Mouse (Mus musculus): ENCODE results near the gene Slc5a2. TPM values are rescaled to one million over a fixed set of nuclear protein-coding genes. Genes with fewer than 3 reads are reported as not detected.

Slc5a2 gene
- total and polyA plus RNA-seq, 3 experiments: 0.37 TPM; not detected in 2

DNA sequence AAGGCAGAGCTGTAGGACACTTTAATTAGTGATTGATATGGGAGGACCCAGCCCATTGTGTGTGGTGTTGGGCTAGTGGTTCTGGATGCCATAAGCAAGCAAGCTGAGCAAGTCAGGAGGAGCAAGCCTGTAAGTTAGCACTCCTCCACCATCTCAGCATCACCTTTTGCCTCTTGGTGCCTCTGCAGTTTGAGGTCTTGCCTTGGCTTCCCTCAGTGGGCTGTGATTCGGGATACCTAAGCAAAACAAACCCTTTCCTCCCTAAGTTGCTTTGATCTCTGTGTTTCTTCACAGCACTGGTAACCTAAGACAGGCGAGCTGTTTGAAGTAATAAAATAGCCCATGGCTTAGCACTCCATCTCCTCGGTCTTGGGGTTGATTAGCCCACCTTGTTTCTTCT lies 45.8 kb downstream of the Slc5a2 start:
- whole genome bisulfite sequencing: 81% methylated on average over 3 of the region's 3 CpGs
- H3K27ac ChIP-seq: no peak overlapping the region
- H3K79me2 ChIP-seq (replicated peaks; ENCODE audit: control insufficient read depth, insufficient read depth, low read length): no peaks in the 10 kb centered on the region
- H3K36me3 ChIP-seq (ENCODE audit: control insufficient read depth, insufficient read depth, low read length): no peaks in the 10 kb centered on the region
- peaks cover 10% of the 10 kb centered on the region for H3K4me1 ChIP-seq (ENCODE audit: control insufficient read depth, insufficient read depth, low read length)
- no peak overlapping the region for H3K4me3 ChIP-seq
- no peak for DNase-seq
- TF ChIP-seq EP300 (IDR thresholded peaks at IDR 0.05; ENCODE audit: insufficient read depth, low read depth, low read length): no peak
- no peak for TF ChIP-seq CTCF (IDR thresholded peaks at IDR 0.05)
- no peak for TF ChIP-seq POLR2A (IDR thresholded peaks at IDR 0.05; ENCODE audit: insufficient read depth, low read depth, low read length)
- H3K27me3 ChIP-seq (ENCODE audit: control insufficient read depth, insufficient read depth, low read length): no peaks in the 10 kb centered on the region
- intact Hi-C loops (cut with DNase I): no loop called here
- no peak overlapping the region for H3K9ac ChIP-seq (ENCODE audit: low read depth, low read length)

DNA sequence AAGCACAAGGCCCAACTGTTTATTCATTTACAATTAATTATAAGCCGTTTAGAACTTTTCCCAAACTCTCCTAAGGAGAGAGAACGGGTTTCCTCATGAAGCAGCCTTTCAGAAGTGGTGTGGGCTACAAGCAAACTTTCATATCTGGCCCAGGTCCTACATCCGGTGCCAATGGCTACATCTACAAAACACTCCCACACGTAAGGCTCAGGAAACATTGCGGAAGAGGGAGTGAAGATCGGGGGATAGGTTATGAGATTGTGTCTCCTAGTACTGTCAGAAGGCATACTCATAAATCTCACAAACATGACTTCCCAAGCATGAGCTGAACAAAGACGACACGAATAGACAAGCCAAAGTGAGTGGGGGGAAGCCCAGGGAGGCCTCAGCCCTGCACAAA lies 46.4 kb downstream of the Slc5a2 start:
- DNase-seq: no peak
- H3K79me2 ChIP-seq (replicated peaks; ENCODE audit: control insufficient read depth, insufficient read depth, low read length): no peaks in the 10 kb centered on the region
- H3K27me3 ChIP-seq (ENCODE audit: control insufficient read depth, insufficient read depth, low read length): no peaks in the 10 kb centered on the region
- 54% methylated on average over 8 of the region's 8 CpGs for WGBS
- H3K36me3 ChIP-seq (ENCODE audit: control insufficient read depth, insufficient read depth, low read length): no peaks in the 10 kb centered on the region
- no peak overlapping the region for H3K9ac ChIP-seq (ENCODE audit: low read depth, low read length)
- peaks cover 10% of the 10 kb centered on the region for H3K4me1 ChIP-seq (ENCODE audit: control insufficient read depth, insufficient read depth, low read length)
- intact Hi-C loops (cut with DNase I): no loop called here
- TF ChIP-seq EP300 (IDR thresholded peaks at IDR 0.05; ENCODE audit: insufficient read depth, low read depth, low read length) (no peak), POLR2A (IDR thresholded peaks at IDR 0.05; ENCODE audit: insufficient read depth, low read depth, low read length) (no peak), CTCF (IDR thresholded peaks at IDR 0.05) (no peak)
- H3K4me3 ChIP-seq: no peak overlapping the region
- H3K27ac ChIP-seq: no peak overlapping the region

DNA sequence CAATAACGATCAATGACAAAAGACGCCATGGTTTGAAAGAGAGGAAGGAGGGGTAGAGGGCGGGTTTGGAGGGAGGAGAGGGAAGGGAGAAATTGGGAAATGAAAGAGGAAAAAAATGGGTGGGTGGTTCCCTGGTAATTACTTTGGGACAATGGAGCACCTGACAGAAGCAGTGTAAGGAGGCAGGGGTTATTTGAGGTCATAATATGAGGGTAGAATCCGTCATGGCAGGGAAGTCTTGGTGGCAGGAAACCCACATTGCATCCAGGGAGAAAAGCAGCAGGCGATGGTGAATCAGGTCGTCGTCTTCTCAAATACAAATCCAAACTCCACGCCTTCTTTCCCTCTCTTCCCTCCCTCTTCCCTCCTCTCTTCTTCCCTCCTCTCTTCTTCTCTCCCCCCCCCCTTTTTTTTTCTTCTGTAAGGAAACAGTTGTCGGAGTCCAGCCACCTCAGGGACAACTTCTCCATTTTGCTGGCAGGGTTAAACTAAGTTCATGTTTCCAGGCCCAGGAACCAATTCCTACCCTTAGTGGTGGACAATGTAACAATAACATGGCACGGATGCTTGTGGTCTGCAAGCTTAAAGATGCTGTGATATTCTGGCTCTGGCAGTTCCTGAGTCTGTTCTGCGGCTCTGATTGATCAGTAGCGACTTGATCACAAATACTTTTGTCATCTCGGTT lies 47.1 kb downstream of the Slc5a2 start:
- Histone ChIP-seq H3K27ac (no peak overlapping the region), H3K9ac (ENCODE audit: low read depth, low read length) (no peak overlapping the region), H3K4me1 (ENCODE audit: control insufficient read depth, insufficient read depth, low read length) (peaks cover 10% of the 10 kb centered on the region), H3K36me3 (ENCODE audit: control insufficient read depth, insufficient read depth, low read length) (no peaks in the 10 kb centered on the region), H3K79me2 (replicated peaks; ENCODE audit: control insufficient read depth, insufficient read depth, low read length) (no peaks in the 10 kb centered on the region), H3K4me3 (no peak overlapping the region), H3K27me3 (ENCODE audit: control insufficient read depth, insufficient read depth, low read length) (no peaks in the 10 kb centered on the region)
- intact Hi-C loops (cut with DNase I): no loop called here
- DNase-seq: no peak
- TF ChIP-seq EP300 (IDR thresholded peaks at IDR 0.05; ENCODE audit: insufficient read depth, low read depth, low read length) (no peak), CTCF (IDR thresholded peaks at IDR 0.05) (no peak), POLR2A (IDR thresholded peaks at IDR 0.05; ENCODE audit: insufficient read depth, low read depth, low read length) (no peak)
- WGBS: 69% methylated on average over 13 of the region's 13 CpGs

DNA sequence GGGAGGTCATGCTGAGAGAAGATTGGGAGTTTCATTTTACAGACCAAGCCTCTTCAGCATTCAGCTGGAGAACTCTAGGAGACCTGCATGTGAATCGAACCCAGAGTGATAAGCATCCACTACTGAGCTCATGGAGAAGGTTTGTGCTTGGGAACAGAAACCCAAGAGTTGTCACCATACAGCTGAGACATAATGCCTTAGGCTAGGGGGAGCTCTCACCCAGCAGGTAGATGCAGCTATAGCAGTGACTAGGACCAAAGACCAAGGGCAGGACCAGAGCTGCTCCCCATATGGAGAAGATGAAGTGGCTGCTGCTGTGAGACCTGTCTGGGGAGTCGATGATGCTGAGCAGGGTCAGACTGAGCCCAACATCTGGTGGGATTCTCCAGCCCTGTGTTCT lies 48.1 kb downstream of the Slc5a2 start:
- H3K27me3 ChIP-seq (ENCODE audit: control insufficient read depth, insufficient read depth, low read length): no peaks in the 10 kb centered on the region
- H3K27ac ChIP-seq: no peak overlapping the region
- intact Hi-C loops (cut with DNase I): no loop called here
- H3K4me1 ChIP-seq (ENCODE audit: control insufficient read depth, insufficient read depth, low read length): peaks cover 10% of the 10 kb centered on the region
- TF ChIP-seq EP300 (IDR thresholded peaks at IDR 0.05; ENCODE audit: insufficient read depth, low read depth, low read length): no peak
- no peak for TF ChIP-seq POLR2A (IDR thresholded peaks at IDR 0.05; ENCODE audit: insufficient read depth, low read depth, low read length)
- TF ChIP-seq CTCF (IDR thresholded peaks at IDR 0.05): no peak
- no peaks in the 10 kb centered on the region for H3K36me3 ChIP-seq (ENCODE audit: control insufficient read depth, insufficient read depth, low read length)
- 81% methylated on average over 2 of the region's 2 CpGs for WGBS
- DNase-seq: no peak
- H3K4me3 ChIP-seq: no peak overlapping the region
- no peaks in the 10 kb centered on the region for H3K79me2 ChIP-seq (replicated peaks; ENCODE audit: control insufficient read depth, insufficient read depth, low read length)
- H3K9ac ChIP-seq (ENCODE audit: low read depth, low read length): no peak overlapping the region

DNA sequence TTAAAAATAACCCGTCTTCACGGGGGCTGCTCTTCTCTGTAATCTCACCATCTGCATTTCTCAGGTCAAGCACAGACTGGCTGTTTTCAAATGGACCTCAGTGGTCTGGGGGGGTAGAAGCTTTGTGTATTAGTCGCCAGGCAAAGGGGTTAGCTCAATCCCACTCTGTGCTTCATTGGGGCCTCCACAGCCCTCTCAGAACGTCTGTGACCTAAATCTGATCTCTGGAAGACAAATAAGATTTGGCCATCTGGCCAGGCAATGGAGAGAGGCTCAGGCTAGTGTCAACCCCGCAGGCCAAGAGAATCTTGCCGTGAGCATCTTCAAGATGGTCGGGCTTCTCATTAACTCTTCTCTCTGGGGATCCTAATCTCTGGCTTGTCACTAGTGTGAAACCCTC lies 49.0 kb downstream of the Slc5a2 start:
- H3K4me1 ChIP-seq (ENCODE audit: control insufficient read depth, insufficient read depth, low read length): peaks cover 10% of the 10 kb centered on the region
- TF ChIP-seq CTCF (IDR thresholded peaks at IDR 0.05) (no peak), EP300 (IDR thresholded peaks at IDR 0.05; ENCODE audit: insufficient read depth, low read depth, low read length) (no peak), POLR2A (IDR thresholded peaks at IDR 0.05; ENCODE audit: insufficient read depth, low read depth, low read length) (no peak)
- H3K79me2 ChIP-seq (replicated peaks; ENCODE audit: control insufficient read depth, insufficient read depth, low read length): no peaks in the 10 kb centered on the region
- no peak overlapping the region for H3K27ac ChIP-seq
- DNase-seq: no peak
- intact Hi-C loops (cut with DNase I): no loop called here
- WGBS: 60% methylated on average over 7 of the region's 7 CpGs
- H3K36me3 ChIP-seq (ENCODE audit: control insufficient read depth, insufficient read depth, low read length): no peaks in the 10 kb centered on the region
- no peak overlapping the region for H3K4me3 ChIP-seq
- no peaks in the 10 kb centered on the region for H3K27me3 ChIP-seq (ENCODE audit: control insufficient read depth, insufficient read depth, low read length)
- no peak overlapping the region for H3K9ac ChIP-seq (ENCODE audit: low read depth, low read length)

DNA sequence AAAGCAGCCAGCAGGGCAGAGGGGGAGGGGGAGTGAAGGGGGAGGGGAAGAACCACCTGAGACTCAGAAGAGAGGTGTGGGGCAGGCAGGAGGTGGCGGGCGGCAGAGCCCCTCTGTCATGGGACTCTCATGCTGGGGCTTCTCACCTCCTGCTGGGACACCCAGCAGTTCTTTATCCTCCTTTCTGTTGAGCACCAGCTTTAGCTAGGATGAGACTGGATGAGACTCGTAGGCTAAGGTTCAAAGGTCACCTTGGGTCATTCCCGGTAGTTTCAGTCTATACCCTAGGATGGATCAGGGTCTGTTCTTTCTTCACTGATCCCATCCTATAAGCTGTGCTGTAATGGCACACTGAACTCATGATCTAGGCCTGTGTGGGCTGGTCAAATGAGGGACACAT lies 51.6 kb downstream of the Slc5a2 start:
- H3K4me1 ChIP-seq (ENCODE audit: control insufficient read depth, insufficient read depth, low read length): peaks cover under 1% of the 10 kb centered on the region
- no peak overlapping the region for H3K9ac ChIP-seq (ENCODE audit: low read depth, low read length)
- H3K4me3 ChIP-seq: no peak overlapping the region
- intact Hi-C loops (cut with DNase I): no loop called here
- no peaks in the 10 kb centered on the region for H3K27me3 ChIP-seq (ENCODE audit: control insufficient read depth, insufficient read depth, low read length)
- no peaks in the 10 kb centered on the region for H3K79me2 ChIP-seq (replicated peaks; ENCODE audit: control insufficient read depth, insufficient read depth, low read length)
- H3K36me3 ChIP-seq (ENCODE audit: control insufficient read depth, insufficient read depth, low read length): no peaks in the 10 kb centered on the region
- TF ChIP-seq POLR2A (IDR thresholded peaks at IDR 0.05; ENCODE audit: insufficient read depth, low read depth, low read length): no peak
- TF ChIP-seq CTCF (IDR thresholded peaks at IDR 0.05): no peak
- no peak overlapping the region for H3K27ac ChIP-seq
- DNase-seq: no peak
- WGBS: 82% methylated on average over 4 of the region's 4 CpGs
